Mouse (Mus musculus) liver, embryonic 14.5 days (tissue): ENCODE results near the gene Fam151a.

Source experiments
- CTCF ChIP-seq: IDR thresholded peaks from 2 replicates; pipeline ENCODE4 v1.5.1; 2016; ENCODE audit warnings: antibody characterized with exemption, low read depth, control low read depth
- EP300 ChIP-seq: IDR thresholded peaks from 2 replicates; pipeline ENCODE4 v1.6.1; 2016; ENCODE audit warnings: antibody characterized with exemption, low read depth

GRCm38 (mm10) chr4:106789705-106790104 is 56.0 kb downstream of the Fam151a start:
- TF ChIP-seq CTCF = no peak
- TF ChIP-seq EP300 = no peak
